Mouse (Mus musculus) adrenal gland, adult 2 months (tissue): Measurements from ENCODE around the gene Pax7. TPM values are rescaled to one million over a fixed set of nuclear protein-coding genes. Genes with fewer than 3 reads are reported as not detected.

Experiments
- DNase-seq: peaks from one replicate; pipeline ENCODE4 v3.0.0; 2021
- polyA plus RNA-seq: library from polyadenylated mRNA; depleted of rRNA; stranded (reverse); fragments of >200 nt; gene quantifications from 2 replicates; pipeline ENCODE4 v1.2.3, GENCODE M21; 2012
- total RNA-seq, 2 experiments: library from RNA; stranded (reverse); gene quantifications; 2 replicates each; pipeline ENCODE4 v1.2.3; 2021

Gene Pax7
- total and polyA plus RNA-seq, 3 experiments, result not detected

DNA sequence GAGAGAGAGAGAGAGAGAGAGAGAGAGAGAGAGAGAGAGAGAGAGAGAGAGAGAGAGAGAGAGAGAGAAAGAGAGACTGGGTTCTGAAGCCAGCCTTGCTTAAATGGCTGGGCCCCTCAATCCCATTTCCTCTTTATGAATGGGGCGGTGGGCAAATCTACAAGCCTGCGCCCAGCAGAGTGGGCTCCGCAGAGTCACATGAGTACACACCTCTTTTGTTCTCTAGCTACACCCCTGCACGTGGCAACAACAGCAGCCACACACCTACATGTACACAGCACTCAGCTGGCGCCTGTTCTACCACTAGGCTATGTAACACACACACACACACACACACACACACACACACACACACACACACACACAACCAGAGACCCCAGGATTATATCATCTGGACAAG lies 21.9 kb downstream of the Pax7 start:
- no peak for DNase-seq

DNA sequence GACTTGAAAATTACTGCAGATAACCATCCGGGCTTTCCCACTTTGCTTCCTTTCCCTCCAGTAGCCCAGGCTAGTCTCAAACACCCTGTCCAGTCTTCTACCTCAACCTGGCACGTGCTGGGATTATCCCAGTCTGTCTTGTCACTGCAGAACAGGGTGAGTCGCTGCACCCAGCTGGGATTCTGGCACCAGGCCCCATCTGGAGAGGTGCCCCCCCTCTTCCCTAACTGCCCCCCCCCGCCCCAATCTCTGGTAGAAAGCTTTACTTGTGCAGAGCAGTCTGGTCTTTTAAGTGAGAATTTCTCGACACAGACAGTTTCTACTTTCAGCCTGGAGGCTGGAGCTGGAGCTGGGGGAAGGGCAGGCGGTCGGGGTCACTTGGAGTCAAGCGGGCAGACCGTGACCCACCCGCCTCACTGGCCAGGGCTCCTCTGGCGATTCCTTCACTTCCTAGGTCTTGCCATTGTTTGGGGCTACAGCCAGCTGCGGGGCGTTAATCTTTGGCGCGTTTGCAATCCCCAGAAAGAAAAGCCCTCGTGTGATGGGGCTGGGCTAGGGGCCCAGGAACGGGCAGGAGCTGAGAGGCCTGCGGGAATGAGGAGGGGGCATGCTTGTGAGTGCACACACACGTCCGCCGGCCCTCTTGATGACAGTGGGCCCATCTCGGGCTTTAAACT lies 22.4 kb downstream of the Pax7 start:
- DNase-seq, result no peak

DNA sequence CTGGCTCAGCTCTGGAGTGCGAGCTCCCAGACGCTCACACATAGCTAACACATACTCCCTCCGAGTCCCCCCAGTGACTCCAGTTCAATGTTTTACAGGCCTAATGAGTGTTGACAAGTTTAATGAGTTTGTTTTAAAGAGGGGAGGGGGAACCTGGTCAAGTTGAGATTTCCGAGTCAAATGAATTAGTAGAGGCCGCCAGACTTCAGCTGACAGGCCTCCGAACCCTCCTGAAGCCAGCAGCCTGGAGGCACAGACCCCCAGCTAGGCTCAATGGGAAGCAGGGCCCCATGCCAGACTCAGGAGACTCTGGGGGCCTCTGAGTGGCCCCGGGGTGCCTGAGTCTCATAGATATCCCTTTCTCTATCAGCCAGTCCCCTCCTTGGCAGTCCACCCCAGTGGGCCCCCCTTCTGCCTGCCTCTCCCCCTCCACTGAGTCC lies 23.9 kb downstream of the Pax7 start:
- no peak for DNase-seq

DNA sequence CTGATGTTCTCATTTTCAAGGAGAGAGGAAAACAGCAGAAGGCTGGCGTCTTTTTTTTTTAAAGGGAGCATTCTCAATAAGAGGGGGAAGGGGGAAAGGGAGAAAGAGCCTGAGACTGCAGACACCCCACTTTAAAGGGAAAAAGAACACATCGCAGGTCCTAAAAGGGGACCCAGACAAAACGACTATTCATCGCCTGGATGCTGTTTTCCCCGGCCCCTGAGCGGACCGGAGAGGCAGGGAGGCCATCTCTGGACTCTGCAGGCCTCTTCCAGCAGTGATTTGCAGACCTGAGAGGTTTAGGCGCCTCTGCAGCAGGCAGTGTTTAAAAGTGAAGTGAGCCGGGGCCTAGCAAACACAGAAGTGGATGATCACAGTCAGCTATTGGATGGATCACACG lies 25.5 kb downstream of the Pax7 start:
- no peak for DNase-seq

DNA sequence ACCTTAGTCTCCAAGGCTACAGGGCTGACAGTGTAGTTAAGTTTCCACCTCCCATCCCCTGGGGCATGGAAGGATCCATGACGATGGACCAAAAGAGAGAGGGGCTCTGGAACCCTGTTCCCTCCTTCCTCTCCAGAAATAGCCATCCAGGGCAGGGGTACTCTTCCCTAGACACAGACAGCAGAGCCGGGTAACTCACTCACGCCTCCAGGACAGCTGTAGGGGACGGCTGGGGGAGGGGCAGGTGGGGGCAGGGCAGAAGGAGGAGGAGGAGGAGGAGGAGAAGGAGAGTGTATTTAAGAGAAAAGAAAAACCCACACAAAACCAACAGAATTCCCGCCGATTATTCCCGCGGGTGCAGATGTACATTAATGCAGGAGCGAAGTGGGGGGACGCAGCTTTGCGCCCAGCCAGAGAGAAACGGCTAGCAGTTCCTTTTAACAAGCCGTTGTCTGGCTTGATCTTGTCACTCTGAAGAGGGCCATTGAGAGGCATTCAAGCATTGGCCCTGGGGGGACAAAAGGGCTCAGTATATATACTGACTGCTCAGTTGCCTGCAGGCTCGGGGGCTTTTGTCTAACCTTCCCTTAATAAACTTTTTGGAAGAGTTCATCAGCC lies 26.0 kb downstream of the Pax7 start:
- no peak for DNase-seq

DNA sequence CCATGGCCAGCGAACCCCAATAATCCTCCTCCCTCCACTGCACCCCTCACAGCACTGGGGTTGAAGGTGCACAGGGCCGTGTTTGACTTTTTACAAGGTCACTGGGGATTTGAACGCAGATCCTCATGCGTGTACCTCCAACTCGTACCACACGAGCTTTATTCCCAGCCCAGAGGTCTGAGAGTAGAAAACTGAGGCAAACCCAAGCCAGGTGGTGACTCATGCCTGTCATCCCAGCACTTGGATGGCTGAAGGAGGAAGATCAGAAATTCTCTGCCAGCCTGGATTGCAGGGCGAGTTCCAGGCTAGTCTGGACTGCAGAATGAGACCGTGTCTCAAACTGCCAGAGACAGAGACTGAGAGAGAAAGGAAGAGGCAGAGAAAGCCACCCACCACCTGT lies 28.4 kb downstream of the Pax7 start:
- DNase-seq, result peak; percentile 53

DNA sequence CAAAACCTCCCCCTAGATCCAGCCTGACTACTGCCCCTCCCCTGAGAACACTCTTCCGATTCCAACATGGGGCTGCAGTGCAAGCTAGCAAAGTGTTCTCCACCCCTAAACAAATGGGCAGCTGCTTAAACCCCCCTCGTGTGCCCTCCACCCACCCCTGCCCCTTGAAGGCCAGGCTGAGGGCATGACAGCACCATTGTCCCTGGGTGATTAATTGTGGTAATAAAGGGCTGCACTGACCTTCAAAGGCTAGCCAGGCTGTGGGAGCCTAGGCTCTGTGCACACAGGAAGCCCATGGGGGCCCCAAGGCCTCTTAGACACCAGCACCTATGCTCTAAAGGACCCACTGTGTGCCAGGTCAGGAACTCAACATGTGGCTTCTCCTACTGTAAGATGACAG lies 29.3 kb downstream of the Pax7 start:
- DNase-seq, result peak; percentile 45

DNA sequence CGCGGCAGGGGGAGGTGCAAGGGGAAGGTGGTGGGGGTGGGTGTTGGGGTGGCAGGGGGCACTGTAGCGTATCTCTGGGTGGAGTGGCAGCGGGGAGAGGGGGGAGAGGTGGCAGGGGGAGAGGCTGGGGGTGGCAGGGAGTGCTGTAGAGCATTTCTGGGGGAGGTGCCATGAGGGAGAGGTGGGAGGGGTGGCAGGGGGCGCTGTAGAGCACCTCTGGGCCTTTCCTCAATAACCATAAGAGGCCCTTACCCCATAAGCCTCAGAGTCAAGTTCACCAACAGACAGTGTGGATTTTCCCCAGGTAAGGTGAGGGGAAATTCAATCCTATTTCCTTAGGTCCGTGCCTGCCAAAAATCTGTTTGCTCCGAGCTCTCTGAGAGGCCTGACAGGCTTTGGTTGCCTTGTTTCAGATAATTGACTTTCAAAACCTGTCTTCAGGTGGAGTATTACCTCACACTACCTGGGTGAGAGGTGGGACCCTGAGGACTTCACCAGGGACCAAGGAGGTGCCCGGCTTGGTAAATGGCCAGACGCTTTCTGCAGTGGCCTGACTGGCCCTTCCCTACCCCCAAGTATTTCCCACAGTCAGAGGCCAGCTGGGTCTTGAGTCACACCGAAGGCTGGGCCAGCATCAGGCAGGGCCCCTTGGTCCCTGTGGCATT lies 33.8 kb downstream of the Pax7 start:
- DNase-seq, result no peak

DNA sequence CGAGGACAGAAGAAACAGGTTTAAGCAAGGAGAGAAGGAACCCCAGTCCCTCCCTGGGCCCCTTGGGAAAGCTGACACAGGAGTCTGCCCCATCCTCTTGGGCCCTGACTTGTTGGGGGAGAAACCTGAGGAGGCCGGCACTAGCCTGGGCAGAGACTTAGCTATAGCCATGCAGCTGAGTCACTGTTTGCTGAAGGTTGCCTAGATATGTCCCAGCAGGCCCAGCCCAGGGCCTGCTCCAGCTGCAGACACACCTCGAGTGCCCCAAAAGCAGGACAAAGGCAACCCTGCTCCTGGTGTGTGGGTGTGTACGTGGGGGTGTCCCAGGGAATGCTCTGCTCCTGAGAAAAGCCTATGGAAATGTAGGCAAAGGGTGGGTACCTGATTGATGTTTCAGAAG lies 36.0 kb downstream of the Pax7 start:
- DNase-seq, result no peak

DNA sequence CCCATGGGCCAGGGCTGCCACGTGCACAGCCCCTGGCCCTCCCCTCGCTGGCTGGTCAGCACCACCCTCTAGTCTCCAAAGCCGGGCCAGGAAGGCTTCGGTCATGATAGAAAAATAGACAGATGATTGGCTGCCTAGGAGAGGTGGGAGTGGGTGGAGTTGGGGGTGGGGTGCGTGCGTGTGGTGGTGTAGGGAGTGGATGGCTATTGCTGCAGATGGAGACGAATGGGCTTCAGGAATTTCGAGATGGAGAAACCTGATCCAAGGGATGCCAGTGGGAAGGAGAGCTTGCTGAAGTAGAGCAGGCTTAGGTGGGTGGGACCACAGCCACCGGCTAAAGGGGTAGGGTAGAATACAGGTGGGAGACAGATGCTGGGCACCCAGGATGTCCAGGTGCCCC lies 37.2 kb downstream of the Pax7 start:
- DNase-seq, result no peak

DNA sequence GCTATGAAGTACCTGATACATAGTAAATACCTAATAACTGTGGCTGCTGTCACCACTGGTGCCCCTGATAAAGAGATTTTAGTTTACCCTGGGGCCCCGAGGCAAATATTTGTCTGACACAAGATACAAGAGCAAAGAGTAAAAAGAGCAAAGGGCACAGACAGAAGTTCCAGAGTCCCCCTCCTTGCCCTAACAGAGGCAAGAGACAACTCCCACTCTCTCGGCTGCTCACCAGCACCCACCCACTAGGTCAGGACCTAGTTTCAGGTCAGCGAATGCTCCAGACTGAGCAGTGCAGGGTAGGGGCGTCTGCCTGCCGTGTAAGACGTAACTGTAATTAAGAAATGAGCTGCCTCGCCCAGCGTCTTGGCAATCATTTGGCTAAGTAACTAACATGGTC lies 42.2 kb downstream of the Pax7 start:
- no peak for DNase-seq

DNA sequence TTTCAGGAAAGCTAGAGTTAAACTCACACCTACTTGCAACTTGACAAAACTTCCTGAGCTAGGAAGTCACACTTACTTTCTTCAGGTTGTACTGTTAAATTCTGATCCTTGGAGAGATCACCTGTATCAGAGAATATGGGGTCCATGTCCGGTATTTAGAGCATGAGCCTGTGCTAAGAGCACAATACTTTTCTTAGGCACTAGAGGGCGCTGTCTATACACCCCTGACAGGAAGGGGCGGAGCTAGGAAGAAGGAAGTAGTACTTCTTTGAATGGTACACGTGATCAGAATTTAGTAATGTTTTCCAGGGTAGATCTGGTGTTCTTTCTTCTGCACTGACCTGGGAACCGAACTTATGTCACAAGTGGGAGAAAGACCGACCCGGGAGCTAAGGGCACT lies 43.6 kb downstream of the Pax7 start:
- DNase-seq, result no peak

DNA sequence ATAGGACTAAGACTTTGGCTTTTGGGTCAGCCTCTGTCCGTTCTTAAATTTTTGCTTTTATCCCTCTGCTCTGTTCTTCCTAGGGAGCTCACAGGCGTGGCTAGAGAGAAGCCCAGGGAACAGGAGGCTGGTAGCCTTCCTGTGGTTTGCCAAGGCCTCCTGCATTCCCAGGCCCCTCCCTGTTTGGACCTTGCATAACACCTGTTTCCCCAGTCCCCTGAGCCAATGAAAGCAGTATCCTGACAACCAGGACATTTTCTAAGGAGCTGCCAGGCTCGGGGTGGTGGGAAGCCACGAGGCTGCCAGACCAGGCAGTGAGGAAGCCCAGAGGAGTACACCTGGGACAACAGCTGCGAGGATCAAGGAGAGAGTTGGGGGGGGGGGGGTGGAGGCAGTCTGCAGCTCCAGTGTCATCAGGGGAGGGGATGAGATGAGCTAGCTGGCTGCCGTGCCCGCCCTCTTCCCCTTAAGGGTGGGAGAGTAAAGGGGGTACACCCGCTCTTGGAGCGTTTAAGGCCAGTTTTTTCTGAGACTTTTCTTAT lies 50.3 kb downstream of the Pax7 start:
- no peak for DNase-seq

DNA sequence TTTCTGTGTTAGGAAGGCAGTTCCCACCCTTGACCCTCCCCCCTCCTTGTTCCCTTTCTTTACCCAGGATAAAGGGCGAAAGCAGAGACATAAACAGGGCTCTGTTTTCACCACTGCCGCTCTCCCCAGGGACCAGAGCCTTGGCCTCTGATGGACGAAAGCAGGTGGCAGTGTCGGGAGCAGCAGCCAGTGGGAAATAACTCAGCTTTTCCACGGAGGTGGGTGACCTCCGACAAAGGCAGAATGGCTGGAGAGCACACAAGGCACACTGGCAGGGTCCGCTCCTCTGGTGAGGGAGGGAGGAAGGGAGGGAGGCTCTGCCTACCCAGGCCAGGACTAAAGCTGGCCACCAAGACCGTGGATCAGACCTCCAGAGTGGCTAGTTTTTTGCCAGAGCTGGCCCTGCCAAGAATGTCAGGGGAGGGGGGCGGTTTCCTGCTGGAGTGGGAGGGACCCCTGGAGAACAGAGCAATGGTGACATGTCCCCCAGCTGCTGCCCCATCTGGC lies 62.1 kb downstream of the Pax7 start:
- DNase-seq, result no peak

DNA sequence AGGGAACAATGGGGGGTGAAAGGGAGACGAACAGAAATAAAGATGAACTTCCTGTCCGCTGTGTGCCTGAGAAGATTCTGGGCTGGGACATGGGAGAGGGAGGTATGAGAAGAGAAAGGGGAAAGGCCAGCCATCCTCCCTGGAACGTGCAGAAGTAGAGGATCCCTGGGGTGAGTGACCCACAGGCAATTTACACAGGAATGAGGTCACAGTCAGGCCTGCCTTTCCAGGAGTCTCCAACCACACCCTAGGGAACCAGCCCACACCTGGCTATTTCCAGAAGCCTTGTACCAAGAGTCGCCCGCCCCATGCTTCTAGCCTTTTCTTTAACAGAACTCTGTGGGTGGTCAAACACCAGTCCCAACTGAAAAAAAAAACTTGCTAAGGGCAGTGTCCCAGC lies 65.5 kb downstream of the Pax7 start:
- DNase-seq, result no peak

DNA sequence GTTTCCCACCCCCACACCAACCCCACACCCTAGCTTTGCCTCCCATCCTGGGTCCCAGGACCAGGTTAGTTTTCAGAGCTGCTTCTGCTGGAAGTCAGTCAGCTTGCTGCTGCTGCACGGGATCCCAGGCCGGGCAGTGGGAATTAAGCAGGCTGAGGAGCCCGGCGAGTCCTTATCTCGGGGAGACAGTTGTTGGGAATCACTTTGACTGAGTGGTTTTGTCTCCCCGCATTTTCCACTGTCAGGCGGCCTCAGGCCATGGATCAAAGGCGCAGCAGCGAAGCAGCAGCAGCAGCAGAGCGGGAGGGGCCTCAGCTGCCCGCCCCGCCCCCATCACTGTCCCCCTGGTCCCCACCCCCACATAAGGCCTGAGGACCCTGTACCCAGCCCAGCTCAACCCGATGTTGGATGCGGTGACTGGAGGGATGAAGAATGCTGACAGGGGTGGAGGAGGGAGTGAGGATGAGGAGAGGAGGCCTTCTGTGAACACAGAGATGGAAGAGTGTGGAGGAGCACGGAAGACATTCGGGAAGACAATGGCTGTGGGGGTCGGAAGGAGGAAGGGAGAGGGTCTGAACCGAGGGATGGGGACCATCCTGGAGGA lies 66.1 kb downstream of the Pax7 start:
- DNase-seq, result no peak

DNA sequence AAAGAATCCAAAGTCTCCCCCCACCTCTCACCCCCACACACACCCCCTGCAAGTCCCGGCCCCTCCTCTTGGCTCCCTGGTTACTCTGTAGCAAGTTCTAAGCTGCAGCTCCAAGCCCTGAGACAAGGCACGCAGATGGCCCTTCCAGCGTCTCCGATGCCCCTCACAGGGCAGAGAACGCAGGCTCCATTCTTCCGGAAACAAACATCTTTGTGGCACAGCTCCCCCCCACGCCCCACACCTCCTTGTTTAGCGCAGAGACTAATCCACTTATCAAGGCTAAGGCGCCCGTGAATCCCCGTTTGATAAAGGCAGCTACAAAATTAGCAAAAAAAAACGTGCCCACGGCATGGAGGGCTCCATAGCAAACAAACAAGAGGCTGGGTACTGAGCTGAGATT lies 71.4 kb downstream of the Pax7 start:
- DNase-seq, result no peak

DNA sequence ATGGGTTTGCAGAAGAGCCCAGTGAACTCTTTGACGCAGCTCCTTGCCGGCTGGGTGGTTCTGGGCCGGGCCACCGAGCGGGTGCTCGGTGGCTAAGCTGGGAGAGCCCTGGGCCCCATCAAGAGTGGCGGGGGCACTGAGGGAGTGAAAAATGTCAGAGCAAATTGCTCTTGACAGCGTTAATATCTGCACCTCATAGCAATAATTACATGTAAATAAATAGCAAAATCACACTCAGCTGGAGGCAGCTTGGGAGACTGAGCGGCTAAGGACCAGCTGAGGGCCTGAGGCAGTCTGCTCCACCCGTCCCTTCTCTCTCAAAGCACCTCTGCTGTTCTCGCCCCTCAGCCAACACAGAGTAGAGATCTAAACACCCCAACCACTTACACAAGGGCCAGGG lies 72.6 kb downstream of the Pax7 start:
- DNase-seq, result no peak

DNA sequence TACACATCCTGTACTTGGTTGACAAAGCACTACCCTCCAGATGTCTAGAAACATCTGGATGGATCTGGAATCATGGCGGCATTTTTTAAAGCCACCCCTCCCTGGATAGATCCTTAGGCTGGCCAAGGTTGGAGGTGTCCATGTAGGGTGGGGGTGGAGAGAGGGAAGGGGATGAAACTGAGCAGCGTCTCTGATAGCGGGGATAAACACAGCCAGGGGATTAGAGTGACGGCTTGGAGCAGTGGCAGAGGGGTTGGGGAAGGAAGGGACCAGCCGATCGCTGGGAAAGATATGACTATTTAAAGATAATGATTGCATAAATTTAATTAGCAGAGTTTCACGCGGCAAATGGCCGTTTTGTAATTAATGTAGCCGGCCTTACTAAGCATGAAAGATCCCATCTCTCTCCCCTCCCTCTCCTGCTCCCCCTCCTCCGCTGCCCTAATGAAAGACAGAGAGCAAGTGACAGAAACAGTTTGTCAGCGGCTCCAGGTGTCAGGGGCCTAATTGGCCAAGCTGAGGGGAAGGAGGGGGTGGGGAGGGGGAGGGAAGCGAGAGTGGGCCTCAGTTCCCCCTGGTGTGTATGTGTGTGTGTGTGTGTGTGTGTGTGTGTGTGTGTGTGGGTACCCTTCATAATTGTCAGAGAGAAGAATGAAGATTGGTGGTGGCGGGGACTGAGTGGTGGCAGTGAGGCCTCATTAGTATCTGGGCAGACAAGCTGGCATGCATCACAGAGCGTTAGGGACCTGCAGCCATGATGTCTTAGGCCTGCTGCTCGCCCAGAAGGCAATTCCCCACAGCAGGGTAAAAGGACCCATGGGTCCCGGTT lies 74.6 kb downstream of the Pax7 start:
- no peak for DNase-seq

DNA sequence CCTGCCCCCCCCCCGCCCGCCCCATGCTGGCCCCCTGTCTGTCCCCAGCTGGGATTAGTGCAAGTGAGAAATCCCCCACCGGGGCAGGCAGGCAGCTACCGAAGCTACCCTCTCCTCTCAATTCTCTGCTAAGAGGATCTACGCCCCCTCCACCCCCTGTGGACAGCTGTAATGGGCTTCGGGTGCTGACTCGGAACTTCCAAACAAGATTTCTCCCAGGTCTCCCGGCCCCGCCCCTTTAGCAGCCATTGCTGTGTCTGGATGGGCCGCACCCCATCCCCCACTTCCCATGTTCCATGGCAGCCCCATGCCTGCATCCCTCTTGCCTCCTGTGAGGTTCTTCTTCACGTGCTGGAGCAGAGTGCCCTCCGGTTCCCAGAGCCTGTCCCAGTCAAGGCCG lies 76.4 kb downstream of the Pax7 start:
- no peak for DNase-seq

DNA sequence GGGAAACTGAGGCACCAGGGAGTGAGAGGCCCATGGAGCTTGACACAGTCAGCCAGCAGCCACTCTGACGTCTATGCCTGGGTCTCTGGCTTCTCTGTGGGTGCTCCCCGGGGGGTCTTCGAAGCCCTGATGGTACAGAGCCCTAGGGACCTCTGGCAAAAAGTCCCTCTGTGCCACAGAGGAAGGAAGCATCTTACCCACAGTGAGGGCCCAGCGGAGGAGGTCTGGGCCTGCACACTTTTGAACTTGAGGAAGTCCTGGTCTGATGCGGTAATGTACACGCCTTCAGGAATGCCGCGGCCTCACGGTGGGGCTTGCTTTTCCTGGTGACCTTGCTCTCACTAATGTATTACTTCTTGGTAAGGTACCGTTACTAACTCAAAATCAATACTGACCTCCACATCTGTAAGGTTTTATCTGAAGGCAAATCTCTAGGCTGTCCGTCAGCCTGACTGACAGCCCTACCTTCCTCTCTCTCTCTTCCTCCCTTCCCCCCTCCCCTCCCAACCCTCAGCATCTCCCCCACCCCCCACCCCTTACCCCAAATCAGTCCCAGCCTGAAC lies 79.1 kb downstream of the Pax7 start:
- no peak for DNase-seq

DNA sequence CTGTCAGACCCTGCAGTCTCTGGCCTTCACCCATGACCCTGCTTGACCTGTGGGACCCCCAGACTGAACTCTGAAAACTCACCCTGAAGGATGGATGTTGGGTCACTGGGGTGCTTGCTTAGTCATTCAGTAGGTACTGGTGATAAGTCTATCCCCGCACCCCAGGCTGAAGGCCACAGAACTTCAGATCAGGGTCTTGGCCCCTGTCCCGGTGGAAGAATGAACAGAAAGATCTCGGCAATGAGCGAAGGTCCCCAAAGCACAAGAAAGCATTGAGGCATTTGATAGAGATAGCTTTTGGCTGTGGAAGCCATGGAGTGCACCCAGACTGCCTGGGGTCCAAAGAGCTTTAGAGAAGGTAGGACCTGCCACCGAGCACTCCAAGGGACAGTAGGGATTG lies 82.4 kb downstream of the Pax7 start:
- DNase-seq, result peak; percentile 44
